ENCODE assay signal across 20 mouse cellular contexts in the genomic region with DNA sequence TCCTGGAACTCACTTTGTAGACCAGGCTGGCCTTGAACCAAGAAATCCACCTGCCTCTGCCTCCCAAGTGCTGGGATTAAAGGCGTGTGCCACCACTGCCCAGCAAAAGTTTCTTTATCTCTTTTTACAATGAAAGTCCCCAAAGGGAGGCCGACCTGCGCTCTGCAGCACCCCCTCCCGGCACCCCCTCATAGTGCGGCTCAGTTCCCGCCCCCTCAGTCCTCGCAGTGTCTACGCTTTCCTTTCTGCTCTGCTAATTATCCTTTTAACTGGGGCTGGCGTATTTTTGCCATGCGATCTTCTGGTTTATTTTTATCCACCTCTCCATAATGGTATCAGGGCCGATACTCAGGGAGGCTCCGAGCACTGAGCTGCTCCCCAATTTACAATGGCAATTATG.
DNase-seq lines count a peak whose midpoint lies in the region; TF ChIP-seq lines count a peak whose summit lies in the region.
"Had no signal": no experiment of that assay in that cellular context is flagged by ENCODE, and none has a peak within 500 bp of the region (broad histone marks: within the 10 kb centered on the region; RNA-seq: fewer than 3 reads in every experiment).

No protein-coding gene starts in this region.

- WGBS in limb, embryonic 10.5 days, result 85% methylated on average over 12 of the region's 12 CpGs

- no peak overlapping the region for H3K27ac ChIP-seq in layer of hippocampus, adult 2 months
- H3K27ac ChIP-seq in limb, embryonic 10.5 days, result no peak overlapping the region
- H3K27ac ChIP-seq: embryonic facial prominence, embryonic 10.5 days; forebrain, embryonic 13.5 days; heart, embryonic 10.5 days; hindbrain, embryonic 12.5 days; hindbrain, postnatal 0 days had no signal

- no peak overlapping the region for H3K4me3 ChIP-seq in layer of hippocampus, adult 2 months
- no peak overlapping the region for H3K4me3 ChIP-seq in limb, embryonic 10.5 days
- H3K4me3 ChIP-seq: embryonic facial prominence, embryonic 10.5 days; forebrain, embryonic 13.5 days; heart, embryonic 10.5 days; hindbrain, embryonic 12.5 days had no signal

- no peaks in the 10 kb centered on the region for H3K36me3 ChIP-seq in limb, embryonic 10.5 days
- H3K36me3 ChIP-seq: embryonic facial prominence, embryonic 10.5 days; heart, embryonic 10.5 days; hindbrain, embryonic 12.5 days had no signal

- H3K4me1 ChIP-seq in limb, embryonic 10.5 days, result peaks cover 15% of the 10 kb centered on the region

- DNase-seq in layer of hippocampus, adult 2 months (ENCODE audit: low spot score in 2 of 2), result peak in 1 of 2 experiments; percentile 27
- no peak for DNase-seq in layer of hippocampus, adult 8-10 months (ENCODE audit: low spot score in 2 of 2)
- peak; percentile 15 for DNase-seq in thymus, postnatal 4 days
- no peak for DNase-seq in thymus, postnatal 14 days
- peak; percentile 46 for DNase-seq in R1 (ENCODE audit: low read depth, low spot score)
- no peak for DNase-seq in limb, embryonic 10.5 days (ENCODE audit: low spot score)
- no peak for DNase-seq in cerebellum, adult 18-20 months
- DNase-seq in B cell, adult 2 months, result no peak
- DNase-seq: adrenal gland, postnatal 10 days; cerebellum, adult 11-12 months; cerebellum, adult 9-11 months; gastrocnemius, postnatal 10 days; heart, adult 18-20 months; heart, postnatal 10 days; heart, postnatal 4 days had no signal

- peaks cover 51% of the 10 kb centered on the region for H3K27me3 ChIP-seq in limb, embryonic 10.5 days (ENCODE audit: low read depth, poor library complexity, severe bottlenecking)

- H3K9me3 ChIP-seq in limb, embryonic 10.5 days (replicated peaks), result no peaks in the 10 kb centered on the region
- H3K9me3 ChIP-seq: embryonic facial prominence, embryonic 10.5 days; forebrain, embryonic 13.5 days; heart, embryonic 10.5 days; hindbrain, embryonic 12.5 days had no signal

- peak; percentile 66 for TF ChIP-seq CTCF in layer of hippocampus, adult 2 months (conservative IDR thresholded peaks at IDR 0.05)

Comparison
In these comparisons a context has a peak if more than half of its experiments do, and no peak if none do; other contexts are left out.
1. DNase-seq: peak in thymus, postnatal 4 days (single experiment) and R1 (single experiment); none in layer of hippocampus, adult 8-10 months (0 of 2), thymus, postnatal 14 days (single experiment), limb, embryonic 10.5 days (single experiment), cerebellum, adult 18-20 months (0 of 2) and B cell, adult 2 months (0 of 2).